Mouse (Mus musculus) erythroblast, embryonic 14.5 days (primary cell): ENCODE measurements around the gene Ppp2r5c. TPM values are rescaled to one million over a fixed set of nuclear protein-coding genes. Genes with fewer than 3 reads are reported as not detected.
A peak's percentile ranks its signal among the peaks of the same experiment; 100 is the strongest.

Experiments
- H3K27me3 ChIP-seq: 2 replicates; pipeline ENCODE4 v1.6.1; 2012; ENCODE audit warnings: inconsistent platforms; ENCODE audit not compliant: control insufficient read depth
- H3K36me3 ChIP-seq: 2 replicates; pipeline ENCODE4 v1.6.1; 2012; ENCODE audit warnings: mild to moderate bottlenecking, inconsistent platforms; ENCODE audit not compliant: control insufficient read depth
- H3K4me1 ChIP-seq: 2 replicates; pipeline ENCODE4 v1.6.1; 2012; ENCODE audit warnings: inconsistent platforms; ENCODE audit not compliant: control insufficient read depth
- H3K4me3 ChIP-seq: replicated peaks from 2 replicates; pipeline ENCODE3; 2012; ENCODE audit warnings: moderate library complexity, mild to moderate bottlenecking, inconsistent platforms
- H3K9me3 ChIP-seq: 2 replicates; pipeline ENCODE4 v1.6.1; 2012; ENCODE audit warnings: low read length, inconsistent platforms, mixed read lengths; ENCODE audit not compliant: control insufficient read depth
- GATA1 ChIP-seq: IDR thresholded peaks from 2 replicates; pipeline ENCODE4 v1.6.1; 2012; ENCODE audit warnings: low read length, inconsistent platforms, mixed read lengths
- TAL1 ChIP-seq: IDR thresholded peaks from 3 replicates; pipeline ENCODE4 v1.6.1; 2012; ENCODE audit warnings: low read length, inconsistent platforms, mixed read lengths
- polyA plus RNA-seq: library from polyadenylated mRNA; stranded (reverse); fragments of >175 nt; gene quantifications from 2 replicates; pipeline ENCODE4 v1.2.3, GENCODE M21; 2012

Ppp2r5c gene
- polyA plus RNA-seq, 1 experiment: 1.7 TPM

DNA sequence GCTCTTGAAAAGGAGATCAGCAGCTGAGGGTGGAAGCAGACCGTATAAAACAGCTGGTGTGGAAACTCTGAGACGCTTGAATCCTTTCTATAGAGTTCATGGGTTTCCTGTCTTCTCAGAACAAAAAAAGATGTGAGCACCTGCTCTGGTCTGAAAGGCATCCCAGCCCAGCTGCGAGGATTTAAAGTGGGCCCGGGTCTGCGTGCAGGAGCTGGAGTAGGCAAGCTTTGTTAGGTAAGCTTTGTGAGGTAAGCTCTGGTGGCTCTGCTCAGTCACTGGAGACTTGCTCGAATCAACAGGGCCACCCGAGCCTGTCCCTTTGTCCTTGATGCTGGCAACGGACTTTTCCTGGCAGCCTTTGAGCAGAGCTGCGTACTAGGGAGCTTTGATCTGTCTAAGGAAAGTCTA lies 31.7 kb downstream of the Ppp2r5c start:
- Histone ChIP-seq H3K9me3 (peaks cover 4% of the 10 kb centered on the region; the same call in 1 of the 2 replicates), H3K4me3 (no peak overlapping the region), H3K27me3 (no peaks in the 10 kb centered on the region), H3K36me3 (peaks cover 40% of the 10 kb centered on the region), H3K4me1 (peaks cover 15% of the 10 kb centered on the region)
- TF ChIP-seq GATA1: no peak
- no peak for TF ChIP-seq TAL1

DNA sequence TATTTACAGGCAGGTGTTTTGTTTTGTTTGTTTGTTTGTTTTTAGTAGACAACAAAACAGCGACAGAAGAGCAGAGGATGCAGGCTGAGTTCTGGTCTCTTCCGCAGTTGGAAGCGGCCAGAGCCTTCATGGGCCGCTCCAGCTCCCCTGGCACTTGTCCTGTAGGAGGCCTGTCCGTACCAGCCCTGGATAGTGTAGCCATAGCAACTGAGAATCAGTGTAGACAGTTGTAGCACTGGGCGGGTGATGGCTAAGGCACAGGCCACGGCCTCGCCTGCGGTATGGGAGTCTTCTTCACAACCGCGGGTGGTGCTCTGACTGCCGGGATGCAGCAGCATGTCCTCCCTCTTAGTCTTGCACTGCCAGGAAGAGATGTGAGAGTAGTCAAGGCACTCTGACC lies 32.3 kb downstream of the Ppp2r5c start:
- Histone ChIP-seq H3K27me3 (no peaks in the 10 kb centered on the region), H3K4me1 (peaks cover 22% of the 10 kb centered on the region), H3K4me3 (no peak overlapping the region), H3K9me3 (peaks cover 4% of the 10 kb centered on the region; the same call in 1 of the 2 replicates), H3K36me3 (peaks cover 46% of the 10 kb centered on the region)
- TF ChIP-seq TAL1 (no peak), GATA1 (no peak)

DNA sequence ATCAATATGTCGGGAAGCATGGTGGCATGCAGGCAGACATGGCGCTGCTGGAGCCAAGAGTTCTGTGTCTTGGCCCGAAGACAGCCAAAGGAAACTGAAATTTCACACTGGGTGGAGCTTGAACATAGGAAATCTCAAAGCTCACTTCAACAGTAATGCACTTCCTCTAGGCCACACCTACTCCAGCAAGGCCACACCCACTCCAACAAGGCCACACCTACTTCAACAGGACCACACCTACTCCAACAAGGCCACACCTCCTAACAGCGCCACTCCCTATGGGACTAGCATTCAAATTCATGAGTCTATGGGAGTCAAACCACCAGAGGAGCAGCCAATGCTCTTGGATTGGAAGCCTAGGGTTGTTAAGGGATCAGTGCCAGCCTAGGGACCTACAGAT lies 33.8 kb downstream of the Ppp2r5c start:
- Histone ChIP-seq H3K9me3 (peaks cover 4% of the 10 kb centered on the region; the same call in 1 of the 2 replicates), H3K36me3 (peaks cover 46% of the 10 kb centered on the region), H3K27me3 (no peaks in the 10 kb centered on the region), H3K4me1 (peaks cover 31% of the 10 kb centered on the region), H3K4me3 (no peak overlapping the region)
- no peak for TF ChIP-seq TAL1
- TF ChIP-seq GATA1: no peak

DNA sequence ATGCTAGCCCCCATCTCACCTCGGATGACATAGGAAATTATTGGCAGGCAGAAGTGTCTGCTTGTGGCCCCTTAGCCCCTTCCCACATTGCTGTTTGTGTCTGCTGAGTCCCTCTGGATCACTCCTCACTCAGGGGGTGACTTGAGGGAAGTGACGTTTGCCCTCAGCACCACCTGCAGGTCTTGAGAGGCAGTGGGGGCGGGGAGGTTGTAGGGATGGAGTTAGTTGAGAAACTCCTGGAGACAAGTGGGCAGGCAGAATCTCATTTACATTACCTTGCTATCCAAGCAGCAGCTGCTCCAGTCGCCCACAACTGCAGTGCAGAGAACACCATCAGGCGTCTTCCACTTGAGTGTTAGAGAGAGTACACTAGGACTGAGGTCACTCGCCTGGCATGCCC lies 36.8 kb downstream of the Ppp2r5c start:
- no peaks in the 10 kb centered on the region for H3K27me3 ChIP-seq
- TF ChIP-seq TAL1 (no peak), GATA1 (no peak)
- H3K36me3 ChIP-seq: peaks cover 48% of the 10 kb centered on the region
- H3K4me1 ChIP-seq: peaks cover 62% of the 10 kb centered on the region
- peak overlapping the region; percentile 78 for H3K4me3 ChIP-seq
- H3K9me3 ChIP-seq: peaks cover 4% of the 10 kb centered on the region; the same call in 1 of the 2 replicates

DNA sequence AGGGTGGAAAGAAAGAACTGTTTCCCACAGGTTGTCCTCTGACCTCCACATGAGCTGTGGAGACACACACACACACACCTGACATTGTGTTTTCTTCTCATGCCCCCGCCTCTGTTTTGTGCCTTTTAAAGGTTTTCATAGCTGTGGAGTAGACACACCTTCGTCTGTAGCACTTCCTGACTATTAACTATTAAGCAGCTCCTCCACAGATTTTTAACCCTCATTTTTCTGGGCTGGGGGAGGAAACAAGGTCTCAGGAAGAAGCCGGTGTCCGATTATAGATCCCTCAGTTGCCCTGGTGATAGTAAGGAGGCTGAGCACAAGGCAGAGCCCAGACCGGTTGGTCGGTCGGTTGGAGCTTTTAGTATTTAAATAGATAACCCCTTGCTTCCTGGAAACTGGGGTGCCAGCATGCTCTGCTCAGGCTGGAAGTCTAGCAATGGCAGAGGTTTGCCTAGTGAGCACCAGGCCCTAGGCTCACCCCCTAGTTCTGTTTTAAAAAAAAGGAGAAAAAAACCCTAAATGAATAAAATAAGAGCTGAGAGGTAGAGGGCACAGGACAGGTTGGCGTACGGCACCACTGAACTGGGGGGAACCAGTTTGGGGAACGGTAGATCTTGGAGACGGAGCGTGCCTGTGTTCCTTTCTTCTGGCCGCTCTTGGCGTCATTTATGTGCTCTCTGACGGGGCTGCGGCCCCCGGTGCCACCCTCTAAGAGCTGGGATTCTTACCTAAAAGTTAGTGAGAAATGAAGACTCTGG lies 38.1 kb downstream of the Ppp2r5c start:
- peak overlapping the region; percentile 78 for H3K4me3 ChIP-seq
- H3K27me3 ChIP-seq: no peaks in the 10 kb centered on the region
- TF ChIP-seq GATA1: no peak
- no peak for TF ChIP-seq TAL1
- H3K9me3 ChIP-seq: peaks cover 8% of the 10 kb centered on the region
- H3K4me1 ChIP-seq: peaks cover 66% of the 10 kb centered on the region
- H3K36me3 ChIP-seq: peaks cover 52% of the 10 kb centered on the region

DNA sequence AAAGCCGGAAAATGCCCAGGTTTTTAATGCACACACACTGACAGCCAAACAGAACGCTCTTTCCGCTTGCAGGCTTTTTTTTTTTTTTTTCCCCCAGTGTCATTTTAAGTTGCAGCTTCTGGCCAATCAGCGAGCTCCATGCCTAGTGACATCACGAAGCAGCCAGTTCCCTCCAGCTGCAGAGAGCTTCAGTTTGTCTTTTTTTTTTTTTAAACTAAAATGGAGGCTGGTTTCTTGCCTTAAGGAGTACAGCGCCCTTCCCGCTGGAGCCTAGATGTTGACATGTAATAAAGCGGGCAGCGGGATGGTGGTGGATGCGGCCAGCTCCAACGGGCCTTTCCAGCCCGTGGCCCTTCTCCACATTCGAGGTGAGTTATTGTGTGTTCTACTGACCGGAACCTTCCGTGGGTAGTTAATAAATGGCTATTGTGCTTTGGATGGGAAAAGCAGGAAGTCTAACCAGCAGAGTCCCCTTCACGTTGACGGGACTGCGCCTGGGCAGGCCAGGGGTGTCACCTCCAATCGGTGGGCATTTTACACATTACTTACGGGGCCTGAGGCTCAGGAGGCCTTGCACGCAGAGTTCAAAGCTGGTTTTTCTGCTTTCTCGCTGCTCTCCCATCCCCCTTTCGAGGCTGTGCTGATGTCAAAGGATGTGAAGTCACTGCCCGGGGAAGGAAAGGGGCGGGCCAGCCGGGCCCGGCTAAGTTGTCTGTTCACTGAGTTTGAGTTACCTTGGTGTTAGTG lies 38.8 kb downstream of the Ppp2r5c start:
- H3K4me1 ChIP-seq: peaks cover 64% of the 10 kb centered on the region

DNA sequence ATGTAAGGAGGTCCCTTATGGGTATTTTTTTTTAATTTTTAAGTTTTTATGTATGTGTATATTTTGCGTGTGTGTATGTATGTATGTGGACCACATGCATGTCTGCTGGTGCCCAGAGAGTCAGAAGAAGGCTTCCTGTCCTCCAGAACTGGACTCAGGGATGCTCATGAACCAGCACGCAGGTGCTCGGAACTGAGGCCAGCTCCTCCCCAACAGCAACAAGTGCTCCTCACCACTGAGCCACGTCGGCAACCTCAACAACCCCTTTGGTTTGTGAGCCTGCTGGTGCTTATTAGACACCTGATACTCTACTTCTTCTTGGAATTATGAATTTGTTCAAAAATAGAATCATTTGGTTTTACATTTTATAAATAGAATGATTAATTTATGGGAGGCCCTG lies 39.9 kb downstream of the Ppp2r5c start:
- H3K9me3 ChIP-seq: peaks cover 5% of the 10 kb centered on the region
- H3K4me3 ChIP-seq: peak overlapping the region; percentile 78
- no peak for TF ChIP-seq GATA1
- TF ChIP-seq TAL1: no peak
- peaks cover 62% of the 10 kb centered on the region for H3K4me1 ChIP-seq
- H3K27me3 ChIP-seq: no peaks in the 10 kb centered on the region
- peaks cover 61% of the 10 kb centered on the region for H3K36me3 ChIP-seq

More for the DNA sequence above, 38.8 kb downstream of the Ppp2r5c start:
- no peak for TF ChIP-seq GATA1
- TF ChIP-seq TAL1: no peak
- Histone ChIP-seq H3K36me3 (peaks cover 57% of the 10 kb centered on the region), H3K4me3 (peak overlapping the region; percentile 78), H3K9me3 (peaks cover 7% of the 10 kb centered on the region), H3K27me3 (no peaks in the 10 kb centered on the region)

DNA sequence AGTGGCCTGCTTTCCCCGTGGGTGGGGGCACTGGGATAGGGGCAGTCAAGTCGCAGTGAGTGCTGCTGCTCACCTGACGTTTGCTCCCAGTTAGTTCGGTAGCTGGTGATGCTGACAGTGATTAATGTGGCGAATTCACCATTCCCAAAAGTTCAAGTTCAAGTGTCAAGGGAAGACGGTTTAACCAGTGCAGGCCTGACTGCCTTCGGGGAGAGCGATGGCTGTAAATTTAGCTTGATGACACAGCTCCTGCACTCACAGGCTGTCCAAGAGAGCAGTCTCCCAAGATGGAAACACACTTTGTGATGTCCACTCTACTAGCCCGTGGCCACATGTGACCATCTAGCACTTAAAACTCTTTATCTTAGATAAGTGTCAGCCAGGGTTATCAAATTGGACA lies 41.1 kb downstream of the Ppp2r5c start:
- Histone ChIP-seq H3K4me1 (peaks cover 63% of the 10 kb centered on the region), H3K27me3 (no peaks in the 10 kb centered on the region), H3K36me3 (peaks cover 56% of the 10 kb centered on the region), H3K9me3 (peaks cover 5% of the 10 kb centered on the region), H3K4me3 (peak overlapping the region; percentile 11)
- TF ChIP-seq TAL1 (no peak), GATA1 (no peak)

DNA sequence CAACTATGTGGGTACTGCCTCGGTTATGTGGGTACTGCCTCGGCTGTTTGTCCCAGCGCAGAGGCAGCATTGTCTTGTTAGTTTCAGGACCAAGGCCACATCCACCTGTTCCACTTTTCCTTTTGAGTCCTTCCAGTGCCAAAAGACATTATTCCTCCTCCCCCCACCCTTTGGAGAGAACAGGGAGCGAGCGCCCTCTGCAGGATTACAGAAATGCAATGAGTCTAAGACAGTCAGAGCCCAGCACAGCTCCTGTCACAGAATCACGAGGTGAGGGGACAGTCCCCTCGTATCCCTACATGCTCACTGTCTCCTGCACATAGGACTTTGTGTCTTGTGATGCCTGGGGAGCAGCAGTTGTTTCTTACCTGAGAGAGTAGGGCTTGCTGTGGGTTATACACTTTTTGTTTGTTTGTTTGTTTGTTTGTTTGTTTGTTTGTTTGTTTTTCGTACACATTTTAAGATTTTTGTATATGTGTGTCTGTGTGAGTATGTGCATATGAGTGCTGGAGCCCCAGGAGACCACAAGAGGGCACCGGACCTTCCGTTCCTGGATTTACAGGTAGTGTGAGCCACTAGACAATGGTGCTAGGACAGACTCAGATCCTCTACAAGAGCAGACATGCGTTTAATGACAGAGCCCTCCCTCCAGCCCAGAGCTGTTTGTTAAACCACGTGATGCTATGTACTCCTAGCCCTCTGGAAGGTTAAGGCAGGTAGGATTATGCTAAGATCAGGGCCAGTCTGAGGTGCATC lies 43.2 kb downstream of the Ppp2r5c start:
- TF ChIP-seq TAL1: no peak
- no peak for TF ChIP-seq GATA1
- H3K27me3 ChIP-seq: no peaks in the 10 kb centered on the region
- H3K4me3 ChIP-seq: no peak overlapping the region
- H3K9me3 ChIP-seq: peaks cover 5% of the 10 kb centered on the region
- peaks cover 56% of the 10 kb centered on the region for H3K4me1 ChIP-seq
- peaks cover 55% of the 10 kb centered on the region for H3K36me3 ChIP-seq
